Mouse (Mus musculus) A20 (cell line): ENCODE measurements at regions not wholly inside any gene's neighbourhood (a gene's known extent, or its start where the extent isn't known, plus 50 kb on each side); places are given as distances from the start of the nearest gene placed in this dataset.

Experiments used
- DNase-seq: peaks from one replicate; pipeline ENCODE4 v3.0.0-alpha.2; 2011; ENCODE audit warnings: low read depth, low spot score

DNA sequence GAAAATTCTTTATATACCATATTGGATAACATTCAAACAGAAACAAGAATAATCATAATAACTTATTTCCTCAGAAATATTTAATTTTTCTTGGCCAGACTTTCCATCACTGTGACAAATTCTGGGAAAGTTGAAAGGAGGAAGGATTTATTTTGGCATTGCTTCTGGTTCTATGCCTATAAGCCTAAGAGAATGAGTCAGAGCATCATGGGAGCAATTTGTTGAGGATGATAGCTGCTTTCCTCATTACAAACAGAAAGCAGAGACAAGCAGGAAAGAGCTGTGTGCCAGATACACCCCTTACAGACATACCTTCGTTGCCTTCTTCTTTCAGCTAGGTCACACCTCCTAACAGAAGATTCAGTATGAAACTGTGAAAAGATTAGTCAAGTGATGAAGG lies 115.3 kb downstream of the Rgs21 start:
- no peak for DNase-seq

DNA sequence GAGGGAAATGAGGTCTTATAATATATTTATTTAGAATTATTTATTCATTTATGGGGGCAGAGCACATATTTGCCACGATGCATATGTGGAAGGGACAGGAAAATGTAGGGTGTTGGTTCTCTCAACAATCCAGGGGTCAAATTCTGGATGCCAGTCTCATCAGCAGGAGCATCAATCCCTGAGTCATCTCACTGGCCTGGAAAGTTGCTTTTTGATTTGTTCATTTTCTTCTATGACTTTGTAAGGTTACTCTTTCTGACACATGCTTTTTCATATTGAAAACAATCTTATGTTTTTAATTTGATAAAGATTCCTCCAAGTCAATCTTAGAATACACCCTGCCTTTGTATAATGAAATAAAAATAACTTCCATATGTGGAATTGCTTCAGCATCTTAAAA lies 115.7 kb downstream of the Rgs21 start:
- no peak for DNase-seq

DNA sequence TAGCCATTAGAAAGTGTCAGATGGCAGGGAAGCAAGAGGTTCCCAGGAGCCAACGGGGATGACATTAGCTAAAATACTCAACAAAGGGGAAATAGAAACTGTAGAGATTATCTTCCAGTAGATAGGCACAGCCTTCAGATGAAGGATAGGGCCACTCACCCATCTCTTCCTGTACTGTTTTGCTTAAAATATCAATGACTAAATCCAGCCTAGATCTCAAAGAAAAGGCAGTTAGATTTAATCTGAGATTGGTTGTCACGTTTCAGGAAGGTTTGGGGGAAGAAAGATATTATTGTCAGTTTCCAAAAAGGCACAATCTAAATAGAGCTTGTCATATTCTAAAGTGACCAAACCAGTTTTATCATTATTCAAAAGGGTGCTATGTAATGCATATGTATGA lies 130.8 kb downstream of the Rgs21 start:
- DNase-seq, result no peak

DNA sequence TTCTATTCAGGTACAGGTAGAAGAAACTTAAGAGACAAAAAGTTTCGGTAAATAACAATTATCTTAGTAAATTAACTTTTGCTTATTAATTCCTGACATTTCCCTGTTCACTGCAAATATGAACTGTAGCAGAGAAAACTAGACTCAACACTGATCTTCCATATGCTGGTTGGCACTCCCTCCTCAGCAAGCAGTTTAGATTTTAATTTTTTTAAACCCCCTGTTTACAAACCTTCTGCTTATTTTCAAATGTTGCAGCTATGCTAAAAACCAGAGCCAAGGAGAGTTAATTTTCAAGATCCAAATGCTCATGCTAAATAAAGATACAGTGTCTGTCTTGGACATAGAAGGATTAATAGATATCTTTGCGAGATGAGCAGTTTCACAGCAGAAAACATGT lies 134.7 kb downstream of the Rgs21 start:
- no peak for DNase-seq

DNA sequence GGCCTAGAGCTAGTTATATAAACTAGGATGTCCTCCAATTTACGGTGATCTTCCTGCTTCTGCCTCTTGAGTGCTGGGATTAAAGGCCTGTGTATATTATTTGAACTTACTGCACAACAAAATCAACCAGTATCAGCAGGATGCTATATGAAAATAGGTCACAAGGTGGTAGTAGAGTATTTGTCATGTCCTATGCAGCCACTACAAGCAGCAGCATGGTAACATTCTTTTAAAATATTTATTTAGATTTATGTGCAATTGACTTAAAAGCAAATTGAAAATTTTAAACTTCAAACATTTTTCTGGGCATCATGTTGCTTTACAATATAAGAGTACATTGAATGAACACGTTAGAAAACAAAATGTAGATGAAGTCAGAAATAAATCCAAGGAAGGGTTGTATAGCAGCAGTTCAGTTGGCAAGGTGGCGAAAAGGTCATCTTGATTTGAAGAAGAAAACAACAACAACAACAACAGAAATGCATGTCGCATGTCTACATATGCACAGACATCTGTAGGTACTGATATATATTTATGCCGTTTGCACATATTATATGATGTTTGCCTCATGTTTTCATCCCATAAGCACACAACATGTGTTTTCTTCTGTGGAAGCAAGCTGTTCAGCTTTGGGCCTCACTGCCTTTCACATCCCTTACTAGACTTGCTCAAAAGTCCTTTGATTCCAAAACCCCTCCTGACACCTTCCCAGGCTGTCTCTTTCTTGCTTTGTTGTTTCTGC lies 135.8 kb downstream of the Rgs21 start:
- peak; percentile 50 for DNase-seq

DNA sequence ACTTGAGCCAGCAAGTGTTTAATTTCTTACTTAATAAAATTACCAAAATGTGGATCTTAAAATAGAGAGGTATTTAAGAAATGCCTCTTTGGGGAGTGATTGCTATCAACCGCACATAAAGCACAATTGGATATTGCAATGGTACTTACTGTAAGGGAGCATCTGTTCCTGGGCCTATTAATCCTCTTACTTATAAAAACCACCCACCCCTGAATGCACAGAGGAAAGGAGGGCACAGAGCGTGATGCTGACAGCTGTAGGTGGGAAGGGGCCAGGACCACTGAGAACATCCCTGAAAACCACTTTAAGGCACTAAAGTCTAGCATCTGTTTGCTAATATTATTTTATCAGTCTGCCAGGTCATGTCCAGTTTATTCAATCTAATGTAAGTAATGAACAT lies 146.1 kb downstream of the Rgs21 start:
- DNase-seq, result no peak

DNA sequence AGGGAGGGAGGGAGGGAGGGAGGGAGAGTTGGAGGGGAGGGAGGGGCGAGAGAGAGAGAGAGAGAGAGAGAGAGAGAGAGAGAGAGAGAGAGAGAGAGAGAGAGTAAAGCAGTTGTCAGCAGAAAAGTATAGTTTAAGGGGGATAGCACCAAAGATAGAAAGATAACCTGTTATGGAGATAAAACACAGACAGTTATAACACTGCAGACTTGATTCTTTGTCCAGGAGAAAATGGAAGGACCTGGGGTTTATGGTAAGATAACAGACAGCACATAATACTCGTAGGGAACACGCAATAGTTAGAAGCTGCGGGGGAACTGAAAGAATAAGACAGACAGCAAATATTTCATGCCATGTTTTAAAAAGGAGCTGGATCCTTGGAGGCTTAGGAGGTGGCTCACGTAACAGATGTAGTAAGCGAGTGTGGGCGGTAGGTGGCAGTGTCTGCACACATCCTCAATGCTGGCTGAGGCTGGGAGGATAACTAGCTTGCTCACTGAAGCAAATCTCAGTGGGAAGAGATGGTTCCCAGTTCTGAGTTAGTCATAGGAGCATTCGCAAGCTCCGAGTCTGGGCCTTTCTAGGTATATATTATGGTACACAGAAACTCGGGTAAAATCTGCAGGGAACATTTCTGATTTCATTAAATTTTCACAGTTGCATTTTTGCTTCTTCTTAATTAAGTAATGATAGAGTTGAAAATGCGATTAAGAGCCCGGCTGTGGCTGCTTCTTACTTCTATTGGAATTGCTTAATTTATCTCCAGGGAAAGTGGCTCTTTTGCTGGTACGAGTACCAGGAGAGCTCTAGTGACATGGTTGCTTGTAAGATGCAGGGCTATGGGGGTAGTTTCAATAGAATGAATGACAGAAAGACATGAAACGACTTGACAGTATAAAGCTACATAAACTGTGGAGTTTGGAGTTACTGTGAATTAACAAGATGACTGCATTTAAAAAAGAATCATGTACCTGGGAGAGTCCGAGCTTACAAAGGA lies 157.6 kb upstream of the Rgs1 start:
- peak; percentile 64 for DNase-seq

DNA sequence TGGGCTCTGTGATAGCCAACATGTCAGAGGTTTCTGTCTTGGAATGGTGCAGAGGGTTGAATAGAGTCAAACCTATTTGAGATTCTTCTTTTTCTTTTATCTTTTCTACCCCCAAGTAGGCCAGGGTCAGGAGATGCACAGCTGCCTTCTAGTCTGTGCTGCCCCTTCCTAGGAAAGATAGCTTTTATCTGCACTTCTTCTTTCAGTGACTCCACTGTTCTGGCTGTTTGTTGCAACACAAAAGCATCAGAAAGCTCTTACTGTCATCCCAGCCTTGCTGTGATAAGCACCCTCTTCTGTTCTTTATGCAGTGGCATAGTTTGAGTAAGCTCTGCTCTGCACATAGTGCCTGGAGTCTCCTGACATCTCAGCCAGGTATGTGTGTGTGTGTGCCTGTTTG lies 156.7 kb upstream of the Rgs1 start:
- no peak for DNase-seq

DNA sequence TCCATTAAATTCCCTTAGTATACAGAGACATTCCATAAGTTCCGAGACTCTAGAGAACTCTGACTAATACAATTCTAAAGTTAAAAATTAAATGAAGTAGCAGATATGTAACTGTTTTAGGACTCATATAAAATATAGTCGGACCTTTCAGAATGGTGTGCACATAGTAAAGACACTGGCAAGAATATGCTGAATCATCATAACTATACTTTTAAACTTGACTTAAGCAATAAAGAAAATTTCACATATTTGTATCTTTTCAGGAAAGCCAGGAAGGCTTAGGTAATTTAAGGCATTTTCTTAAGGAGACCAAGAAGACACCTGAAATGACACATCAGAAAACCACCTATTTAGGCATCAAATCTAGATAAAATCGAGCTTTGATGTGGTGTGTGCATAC lies 156.0 kb upstream of the Rgs1 start:
- DNase-seq, result no peak

DNA sequence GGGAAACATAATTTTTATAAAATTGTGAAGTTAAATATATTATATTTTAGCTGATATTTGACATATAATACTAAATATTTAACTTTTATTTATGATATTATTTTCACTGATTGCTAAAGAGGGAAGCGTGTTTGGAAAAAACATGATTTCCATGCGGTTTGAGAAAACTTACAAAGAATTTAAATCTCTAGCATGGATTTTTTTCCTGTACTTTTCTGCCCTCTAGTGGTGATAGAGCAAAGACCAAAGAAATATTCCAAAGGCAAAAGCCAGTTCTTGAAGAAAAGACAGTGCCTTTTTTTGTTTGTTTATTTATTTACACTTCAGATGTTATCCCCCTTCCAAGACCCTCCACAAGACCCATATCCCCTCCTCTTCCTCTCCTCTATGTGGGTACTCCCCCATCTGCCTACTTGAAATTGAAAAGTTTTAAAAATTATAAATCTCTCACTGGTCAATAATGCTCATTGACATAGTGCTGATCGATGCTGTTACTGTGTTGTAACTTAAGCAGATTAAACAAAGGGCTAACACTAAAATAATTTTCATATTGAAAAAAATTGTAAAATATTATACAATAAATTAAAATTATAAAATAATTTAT lies 131.1 kb upstream of the Rgs1 start:
- DNase-seq, result peak; percentile 42

DNA sequence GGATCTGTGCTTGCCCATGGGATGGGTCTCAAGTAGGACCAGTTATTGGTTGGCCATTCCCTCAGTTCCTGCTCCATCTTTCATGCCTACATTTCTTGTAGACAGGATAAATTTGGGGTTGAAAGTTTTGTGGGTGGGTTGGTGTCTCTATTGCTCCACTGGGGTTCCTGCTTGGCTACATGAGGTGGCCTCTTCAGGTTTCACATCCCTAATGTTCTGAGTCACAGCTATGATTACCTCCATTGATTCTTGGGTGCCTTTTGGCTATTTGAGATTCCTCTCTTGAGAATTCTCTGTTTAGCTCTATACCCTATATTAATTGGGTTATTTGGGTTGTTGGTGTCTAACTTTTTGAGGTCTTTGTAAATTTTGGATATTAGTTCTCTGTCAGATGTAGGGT lies 125.1 kb upstream of the Rgs1 start:
- no peak for DNase-seq

DNA sequence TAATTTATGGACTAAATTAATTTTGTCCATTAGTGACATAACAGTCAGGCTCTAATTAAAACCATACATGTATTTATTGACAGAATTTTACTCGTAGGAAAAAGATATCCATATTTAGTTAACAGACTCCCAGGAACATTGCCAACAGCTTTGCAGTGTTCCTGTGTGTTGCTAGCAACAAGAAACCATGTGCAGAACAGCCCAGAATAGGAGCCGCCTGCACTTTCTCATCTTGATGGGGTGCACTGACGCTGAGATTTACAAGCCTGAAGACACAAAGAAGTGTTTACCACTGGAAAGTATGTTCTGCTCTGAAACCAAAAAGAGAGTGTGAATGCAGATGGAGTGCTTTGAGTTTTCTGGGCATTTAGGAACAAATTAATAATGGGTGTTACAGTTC lies 118.5 kb upstream of the Rgs1 start:
- DNase-seq, result no peak

DNA sequence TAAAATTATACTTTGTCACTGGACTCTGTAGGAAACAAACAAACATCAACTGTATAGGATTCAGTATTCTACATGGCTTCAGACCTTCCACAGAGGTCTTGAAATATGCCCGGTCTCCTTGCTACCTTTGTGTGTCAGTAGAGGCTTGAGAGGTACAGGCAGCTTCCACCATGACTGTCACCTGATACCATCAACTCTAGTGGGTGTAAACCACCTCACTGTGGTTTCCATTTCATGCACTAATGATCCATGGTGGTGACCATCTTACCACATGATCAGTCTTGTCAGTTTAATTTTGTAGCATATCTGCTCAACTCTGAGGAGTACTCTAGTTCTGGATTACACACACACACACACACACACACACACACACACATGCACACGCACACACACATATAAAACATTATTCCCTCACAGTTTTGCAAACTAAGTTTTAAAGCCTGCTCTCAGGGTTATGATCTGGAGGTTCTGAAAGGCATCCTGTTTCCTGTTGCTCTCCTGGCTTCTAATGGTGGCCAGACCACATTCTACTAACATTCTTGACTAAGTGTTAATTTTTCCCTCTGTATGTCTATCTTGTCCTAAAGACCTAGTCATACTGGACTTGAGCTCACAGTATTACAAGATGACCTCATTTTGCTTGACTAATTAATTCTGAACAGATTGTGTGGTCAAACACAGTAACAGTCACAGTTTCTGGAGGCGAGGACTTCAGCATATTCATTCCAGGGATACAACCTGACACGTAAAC lies 106.7 kb upstream of the Rgs1 start:
- DNase-seq, result no peak

DNA sequence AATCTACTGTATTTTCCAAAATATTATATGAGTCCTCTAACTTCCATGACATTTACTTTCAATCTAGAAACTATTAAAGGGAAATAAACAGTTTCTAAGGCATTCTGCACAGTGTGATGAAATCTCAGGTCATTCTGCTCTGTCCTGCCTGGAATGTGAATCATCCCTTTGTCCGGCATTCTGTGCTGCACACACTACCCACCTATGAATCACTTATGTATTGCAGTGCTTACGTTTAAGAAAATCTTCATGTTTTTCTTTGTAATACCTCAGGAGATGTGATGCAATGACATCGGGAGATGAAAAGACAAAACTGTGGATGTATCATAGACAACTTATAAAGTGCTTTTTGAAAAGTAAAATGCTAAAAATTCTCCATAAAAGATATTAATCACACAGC lies 106.0 kb upstream of the Rgs1 start:
- DNase-seq, result no peak

DNA sequence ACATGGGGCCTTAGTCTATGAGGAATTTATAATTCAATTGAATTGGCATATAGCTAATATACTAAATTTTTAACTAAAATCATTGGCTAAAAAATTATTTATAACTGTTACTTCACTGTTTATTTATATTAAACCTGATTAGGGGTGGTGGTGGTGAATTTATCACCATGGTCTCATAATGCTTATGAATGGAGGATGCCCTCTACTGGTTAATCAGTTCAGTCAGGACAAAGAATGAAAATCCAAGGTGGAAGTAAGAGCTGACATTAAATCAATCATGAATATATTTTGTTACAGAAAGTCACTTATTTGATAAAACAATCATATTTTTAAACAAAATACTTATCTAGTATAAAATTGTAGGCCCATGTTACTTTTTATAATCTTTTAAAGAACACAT lies 104.3 kb upstream of the Rgs1 start:
- DNase-seq, result peak; percentile 39

DNA sequence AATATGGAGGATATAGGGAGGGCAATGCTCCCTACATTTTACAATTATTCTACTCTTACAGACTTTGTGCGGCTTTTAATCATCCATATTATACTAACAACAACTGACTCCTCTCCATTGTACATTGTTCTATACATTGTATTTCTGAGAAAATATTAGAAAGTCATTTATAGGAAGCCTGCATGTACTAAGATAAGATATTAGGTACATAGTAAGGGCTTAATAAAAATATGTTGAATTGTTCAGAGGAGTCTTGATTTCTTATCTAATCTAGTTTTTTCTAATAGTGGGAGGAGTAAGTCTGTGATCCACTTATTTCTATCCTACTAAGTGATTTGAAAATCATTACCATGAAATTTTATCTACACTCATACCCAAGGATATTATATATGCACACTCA lies 94.8 kb upstream of the Rgs1 start:
- no peak for DNase-seq

DNA sequence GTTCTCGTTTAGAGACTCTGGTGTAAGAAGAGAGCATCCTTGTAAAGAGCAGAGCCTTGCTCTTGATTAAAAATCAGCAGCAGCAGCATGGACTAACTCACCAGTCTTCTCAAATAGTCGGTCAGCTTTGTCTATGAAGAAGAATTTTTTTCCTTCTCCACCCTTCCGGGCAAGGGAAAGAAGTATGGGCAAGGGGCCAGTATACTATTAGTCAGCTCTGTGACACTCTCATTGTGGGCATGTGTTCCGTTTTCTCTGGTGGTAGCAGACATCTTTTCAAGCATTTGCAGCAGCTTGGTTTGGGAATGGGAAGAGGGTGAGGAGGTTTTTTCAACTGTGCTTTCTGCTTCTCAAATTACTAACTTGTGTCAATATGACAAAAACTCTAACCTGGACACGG lies 94.3 kb upstream of the Rgs1 start:
- DNase-seq, result no peak

DNA sequence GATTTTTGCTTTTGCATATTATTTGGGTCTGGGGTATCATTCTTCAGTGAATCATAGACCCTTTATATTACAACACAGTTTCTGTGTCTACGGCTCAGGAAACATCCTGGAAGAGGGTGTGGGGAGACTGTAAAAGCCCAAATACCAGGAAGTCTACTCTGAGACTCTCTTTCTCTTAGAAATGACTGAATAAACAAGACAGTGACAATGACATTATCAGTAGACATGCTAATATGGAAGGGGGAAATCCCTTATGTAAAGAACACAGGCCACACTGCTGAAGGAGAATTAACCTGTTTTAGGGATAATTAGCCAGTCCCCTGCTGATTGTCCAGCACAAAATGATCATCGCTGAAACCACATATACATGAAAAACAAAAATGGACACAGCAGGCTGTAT lies 88.5 kb upstream of the Rgs1 start:
- no peak for DNase-seq

DNA sequence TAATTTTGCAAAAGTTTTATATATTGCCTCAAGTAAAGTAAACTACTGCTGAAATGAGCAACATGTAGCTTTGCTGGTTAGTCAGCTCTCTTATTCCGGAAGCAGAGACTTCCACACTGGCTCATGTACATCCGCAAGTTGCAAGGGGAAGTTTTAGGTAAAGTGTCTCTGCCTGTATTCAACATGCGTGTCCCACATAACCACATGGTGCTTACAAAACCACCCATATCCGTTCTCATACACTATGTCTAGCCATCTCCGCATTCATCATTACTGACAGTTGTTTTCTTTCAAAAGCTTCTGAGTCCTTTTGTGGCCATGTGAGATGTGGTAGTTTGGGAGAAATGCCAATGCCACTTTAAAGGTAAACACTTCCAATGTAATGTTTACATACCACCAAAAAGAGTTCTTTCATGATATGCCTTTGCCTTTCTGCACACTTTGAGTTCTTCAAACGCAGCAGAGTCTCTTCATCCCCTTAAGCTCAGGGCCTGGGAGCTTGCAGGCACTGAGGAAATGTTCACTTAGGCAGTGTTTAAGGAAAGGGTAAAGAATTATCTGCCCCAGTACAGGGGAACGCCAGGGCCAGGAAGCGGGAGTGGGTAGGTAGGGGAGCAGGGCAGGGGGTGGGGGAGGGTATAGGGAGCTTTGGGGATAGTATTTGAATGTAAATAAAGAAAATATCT lies 81.5 kb upstream of the Rgs1 start:
- DNase-seq, result no peak

DNA sequence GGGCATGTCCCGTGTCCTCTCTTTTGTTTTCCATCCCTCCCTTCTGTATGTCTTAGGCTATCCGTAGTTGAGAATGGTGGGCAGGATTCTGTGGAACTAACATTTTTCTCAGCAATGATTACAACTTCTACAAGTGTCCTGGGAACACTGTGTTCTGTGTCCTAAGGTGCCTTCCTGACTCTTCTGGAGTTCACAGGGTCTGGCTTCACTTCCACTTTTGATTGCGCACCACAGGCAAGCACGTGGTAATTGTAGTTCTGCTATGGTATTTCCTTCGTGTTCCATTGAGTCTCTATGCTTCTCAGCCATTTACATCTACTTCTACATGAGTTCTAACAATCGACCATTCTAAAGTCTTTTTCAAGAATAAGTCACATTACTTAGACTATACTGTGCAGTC lies 70.4 kb upstream of the Rgs1 start:
- DNase-seq, result no peak

DNA sequence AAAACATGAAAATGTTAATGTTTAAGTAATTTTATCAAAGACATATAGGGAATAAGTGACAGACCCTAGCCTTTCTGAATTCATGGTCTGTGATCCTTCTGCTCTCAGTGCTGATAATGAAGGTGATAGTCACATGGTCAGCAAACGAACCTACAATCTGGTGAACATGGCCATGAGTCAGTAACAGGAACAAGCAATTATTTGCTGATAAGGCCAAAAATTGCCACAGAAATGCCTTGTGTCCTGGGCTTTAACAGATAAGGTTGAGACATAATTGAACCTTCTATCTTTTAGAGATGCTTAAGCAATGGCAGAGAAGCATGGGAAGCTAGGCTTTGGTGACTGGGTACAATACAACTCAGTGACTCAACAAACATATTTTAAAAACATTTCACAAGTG lies 69.2 kb upstream of the Rgs1 start:
- DNase-seq, result no peak
